Mouse (Mus musculus) megakaryocyte, embryonic 14.5 days (primary cell): ENCODE data around the gene Tlr2.

Source experiments
- FLI1 ChIP-seq: IDR thresholded peaks from 2 replicates; pipeline ENCODE4 v1.6.1; 2012; ENCODE audit warnings: low read length, inconsistent platforms, mixed read lengths
- GATA1 ChIP-seq: IDR thresholded peaks from 3 replicates; pipeline ENCODE4 v1.6.1; 2012; ENCODE audit warnings: mixed read lengths, low read length, inconsistent platforms, borderline replicate concordance

DNA sequence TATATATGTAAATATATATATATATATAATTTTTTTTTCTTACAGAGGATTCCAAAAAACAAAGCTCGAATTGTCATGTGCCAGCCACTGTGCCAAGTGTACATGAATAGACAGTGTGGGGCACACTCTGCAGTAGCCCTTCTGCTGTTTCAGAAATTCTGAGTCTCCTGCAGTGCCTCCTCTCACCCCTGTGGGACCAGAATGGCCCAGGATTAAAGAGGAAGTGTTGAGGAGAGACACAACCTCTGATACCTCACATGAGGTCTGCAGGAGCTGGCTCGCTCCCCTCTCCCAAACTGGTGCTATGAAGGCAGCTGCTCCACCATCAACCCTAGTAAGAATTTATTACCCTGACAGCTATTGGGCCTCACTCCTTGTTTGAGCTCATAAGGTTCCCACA is 7.8 kb upstream of the Tlr2 start:
- no peak for TF ChIP-seq GATA1
- TF ChIP-seq FLI1: no peak
